Mouse (Mus musculus) midbrain, embryonic 16.5 days (tissue): ENCODE results near the gene Ccdc106. TPM values are rescaled to one million over a fixed set of nuclear protein-coding genes. Genes with fewer than 3 reads are reported as not detected.

Experiments
- ATAC-seq: fragments of 200-750 bp; cut with Nextera tagmentation; 2 replicates; pipeline ENCODE4 v1.8.0; 2017; ENCODE audit warnings: moderate TSS enrichment
- H3K27ac ChIP-seq: fragments of 300-500 bp; sonication (generic); 2 replicates; pipeline ENCODE4 v1.5.1; 2014; ENCODE audit warnings: mild to moderate bottlenecking, low read length, mixed read lengths
- H3K27me3 ChIP-seq: fragments of 300-500 bp; sonication (generic); 2 replicates; pipeline ENCODE4 v1.6.1; 2014; ENCODE audit warnings: low read depth, low read length, mixed read lengths; ENCODE audit not compliant: control insufficient read depth, insufficient read depth
- H3K36me3 ChIP-seq: fragments of 300-500 bp; sonication (generic); 2 replicates; pipeline ENCODE4 v1.6.1; 2014; ENCODE audit warnings: mild to moderate bottlenecking, low read length, moderate library complexity, mixed read lengths; ENCODE audit not compliant: control insufficient read depth, insufficient read depth
- H3K4me1 ChIP-seq: fragments of 300-500 bp; sonication (generic); 2 replicates; pipeline ENCODE4 v1.6.1; 2014; ENCODE audit warnings: mild to moderate bottlenecking, low read length, mixed read lengths; ENCODE audit not compliant: control insufficient read depth, insufficient read depth
- H3K4me2 ChIP-seq: fragments of 300-500 bp; sonication (generic); 2 replicates; pipeline ENCODE4 v1.6.1; 2014; ENCODE audit warnings: mild to moderate bottlenecking, low read length, mixed read lengths
- H3K4me3 ChIP-seq: fragments of 300-500 bp; sonication (generic); 2 replicates; pipeline ENCODE4 v1.5.1; 2014; ENCODE audit warnings: low read depth, mild to moderate bottlenecking, low read length, moderate library complexity, mixed read lengths
- H3K9ac ChIP-seq: fragments of 300-500 bp; sonication (generic); 2 replicates; pipeline ENCODE4 v1.6.1; 2014; ENCODE audit warnings: low read depth, low read length, mixed read lengths
- H3K9me3 ChIP-seq: fragments of 300-500 bp; sonication (generic); replicated peaks from 2 replicates; pipeline ENCODE4 v1.6.1; 2014; ENCODE audit warnings: mild to moderate bottlenecking, low read length, mixed read lengths; ENCODE audit not compliant: control insufficient read depth, poor library complexity, severe bottlenecking
- WGBS: fragments of 180-500 bp; shearing (Covaris S2); extraction: QIAGEN DNeasy Blood & Tissue Kit; methylation state at CpG from one replicate; pipeline ENCODE4 v1.1.7; 2014; 5-methylcytosine and 5-hydroxymethylcytosine counted together
- polyA plus RNA-seq: library from polyadenylated mRNA; unstranded; fragments of >200 nt; fragmentation: Nextera tagmentation; extraction: Ambion mirVana; gene quantifications from 2 replicates; pipeline ENCODE4 v1.2.1, GENCODE M21; 2015

Gene Ccdc106
- polyA plus RNA-seq, 1 experiment from 2014 or later: 73.1 TPM

GRCm38 (mm10) chr7:5021197-5021596 is 844 bp downstream of the Ccdc106 start:
- Histone ChIP-seq H3K27me3 (no peaks in the 10 kb centered on the region), H3K4me2 (peak overlapping the region; percentile 84), H3K9ac (peak overlapping the region; percentile 79), H3K4me3 (peak overlapping the region; percentile 56), H3K4me1 (peaks cover 10% of the 10 kb centered on the region), H3K27ac (peak overlapping the region; percentile 78), H3K36me3 (peaks cover 3% of the 10 kb centered on the region; the same call in 1 of the 2 replicates), H3K9me3 (no peaks in the 10 kb centered on the region)
- WGBS: 54% methylated on average over 5 of the region's 5 CpGs
- ATAC-seq: no peak

DNA sequence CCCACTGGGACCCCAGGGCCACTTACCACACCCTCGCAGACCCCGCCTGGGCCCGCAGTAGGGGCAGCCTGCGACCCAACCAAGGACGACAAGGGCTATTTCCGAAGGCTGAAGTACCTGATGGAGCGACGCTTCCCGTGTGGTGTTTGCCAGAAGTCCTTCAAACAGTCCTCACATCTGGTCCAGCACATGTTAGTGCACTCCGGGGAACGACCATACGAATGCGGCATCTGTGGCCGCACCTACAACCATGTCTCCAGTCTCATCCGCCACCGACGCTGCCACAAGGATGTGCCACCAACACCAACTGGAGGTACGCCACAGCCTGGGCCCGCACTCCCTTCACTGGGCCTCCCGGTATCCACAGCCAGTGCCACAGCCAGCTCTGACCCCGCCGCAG is 9.2 kb downstream of the Ccdc106 start:
- Histone ChIP-seq H3K27me3 (no peaks in the 10 kb centered on the region), H3K4me1 (no peaks in the 10 kb centered on the region), H3K4me2 (no peak overlapping the region), H3K36me3 (peaks cover 44% of the 10 kb centered on the region), H3K27ac (no peak overlapping the region), H3K9me3 (peaks cover 14% of the 10 kb centered on the region), H3K4me3 (no peak overlapping the region), H3K9ac (no peak overlapping the region)
- ATAC-seq: no peak
- WGBS: 96% methylated on average over 22 of the region's 22 CpGs

DNA sequence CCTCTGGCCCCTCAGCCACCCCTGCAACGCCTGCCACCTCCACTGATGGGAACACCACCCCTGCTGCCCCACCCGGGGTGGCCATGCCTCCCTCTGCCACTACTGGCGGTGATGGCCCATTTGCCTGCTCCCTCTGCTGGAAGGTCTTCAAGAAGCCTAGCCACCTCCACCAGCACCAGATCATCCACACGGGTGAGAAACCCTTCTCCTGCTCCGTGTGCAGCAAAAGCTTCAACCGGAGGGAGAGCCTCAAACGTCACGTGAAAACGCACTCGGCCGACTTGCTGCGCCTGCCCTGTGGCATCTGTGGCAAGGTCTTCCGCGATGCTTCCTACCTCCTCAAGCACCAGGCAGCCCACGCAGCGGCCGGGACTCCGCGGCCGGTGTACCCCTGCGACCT is 9.6 kb downstream of the Ccdc106 start:
- peaks cover 44% of the 10 kb centered on the region for H3K36me3 ChIP-seq
- no peak overlapping the region for H3K4me2 ChIP-seq
- H3K9me3 ChIP-seq: peaks cover 14% of the 10 kb centered on the region
- 94% methylated on average over 21 of the region's 21 CpGs for WGBS
- no peaks in the 10 kb centered on the region for H3K27me3 ChIP-seq
- H3K4me3 ChIP-seq: no peak overlapping the region
- no peak overlapping the region for H3K9ac ChIP-seq
- no peak overlapping the region for H3K27ac ChIP-seq
- ATAC-seq: no peak
- H3K4me1 ChIP-seq: no peaks in the 10 kb centered on the region

- Histone ChIP-seq H3K9me3 (peaks cover 14% of the 10 kb centered on the region), H3K9ac (no peak overlapping the region), H3K4me2 (no peak overlapping the region), H3K27ac (no peak overlapping the region), H3K4me3 (no peak overlapping the region), H3K27me3 (no peaks in the 10 kb centered on the region), H3K4me1 (no peaks in the 10 kb centered on the region), H3K36me3 (peaks cover 44% of the 10 kb centered on the region)
- WGBS: 85% methylated on average over 63 of the region's 63 CpGs
- ATAC-seq: no peak
Observed at GRCm38 (mm10) chr7:5030554-5031275, 10.4 kb downstream of the Ccdc106 start.

- ATAC-seq: no peak
Observed at GRCm38 (mm10) chr7:5031496-5031895, 11.1 kb downstream of the Ccdc106 start.

DNA sequence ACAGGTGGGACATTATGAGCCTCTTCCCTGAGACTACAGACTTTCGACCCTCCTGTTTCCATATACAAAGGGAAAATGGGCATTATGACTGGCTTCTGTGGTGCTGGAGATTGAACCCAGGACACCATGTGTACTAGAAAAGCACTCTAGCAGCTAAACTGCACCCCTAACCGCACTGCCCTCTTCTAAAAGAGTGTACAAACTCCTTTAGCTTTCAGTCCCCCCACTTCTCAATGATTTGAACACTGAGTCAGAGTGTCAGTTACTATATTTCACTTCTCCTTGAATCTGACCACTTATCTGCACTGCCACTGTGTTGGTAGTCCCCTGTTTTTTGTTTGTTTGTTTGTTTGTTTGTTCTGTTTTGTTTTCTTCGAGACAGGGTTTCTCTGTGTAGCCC is 13.5 kb downstream of the Ccdc106 start, which contains the start of gene 4632433K11Rik:
4632433K11Rik (plus strand) TSS at position 301 of the 400 bp plus-strand sequence.
- no peak for ATAC-seq
- Histone ChIP-seq H3K36me3 (peaks cover 41% of the 10 kb centered on the region), H3K9ac (no peak within 1 kb of the TSS), H3K27ac (no peak within 1 kb of the TSS), H3K9me3 (peaks cover 14% of the 10 kb centered on the region), H3K27me3 (no peaks in the 10 kb centered on the region), H3K4me3 (no peak within 1 kb of the TSS), H3K4me1 (peaks cover 4% of the 10 kb centered on the region; the same call in 1 of the 2 replicates), H3K4me2 (no peak within 1 kb of the TSS)
- WGBS: 92% methylated on average over 3 of the region's 3 CpGs

More at GRCm38 (mm10) chr7:5031496-5031895, 11.1 kb downstream of the Ccdc106 start:
- H3K9me3 ChIP-seq: peaks cover 14% of the 10 kb centered on the region
- H3K27me3 ChIP-seq: no peaks in the 10 kb centered on the region
- no peaks in the 10 kb centered on the region for H3K4me1 ChIP-seq
- H3K36me3 ChIP-seq: peaks cover 42% of the 10 kb centered on the region
- no peak overlapping the region for H3K4me3 ChIP-seq
- 78% methylated on average over 46 of the region's 46 CpGs for whole genome bisulfite sequencing
- H3K9ac ChIP-seq: no peak overlapping the region
- H3K4me2 ChIP-seq: no peak overlapping the region
- no peak overlapping the region for H3K27ac ChIP-seq

- H3K9me3 ChIP-seq: peaks cover 7% of the 10 kb centered on the region
- no peak overlapping the region for H3K27ac ChIP-seq
- H3K4me2 ChIP-seq: no peak overlapping the region
- ATAC-seq: no peak
- H3K4me3 ChIP-seq: no peak overlapping the region
- H3K36me3 ChIP-seq: peaks cover 23% of the 10 kb centered on the region
- 95% methylated on average over 17 of the region's 17 CpGs for WGBS
- no peak overlapping the region for H3K9ac ChIP-seq
- no peaks in the 10 kb centered on the region for H3K27me3 ChIP-seq
- peaks cover 7% of the 10 kb centered on the region; the same call in 1 of the 2 replicates for H3K4me1 ChIP-seq
Observed at GRCm38 (mm10) chr7:5035628-5036027, 15.3 kb downstream of the Ccdc106 start.

DNA sequence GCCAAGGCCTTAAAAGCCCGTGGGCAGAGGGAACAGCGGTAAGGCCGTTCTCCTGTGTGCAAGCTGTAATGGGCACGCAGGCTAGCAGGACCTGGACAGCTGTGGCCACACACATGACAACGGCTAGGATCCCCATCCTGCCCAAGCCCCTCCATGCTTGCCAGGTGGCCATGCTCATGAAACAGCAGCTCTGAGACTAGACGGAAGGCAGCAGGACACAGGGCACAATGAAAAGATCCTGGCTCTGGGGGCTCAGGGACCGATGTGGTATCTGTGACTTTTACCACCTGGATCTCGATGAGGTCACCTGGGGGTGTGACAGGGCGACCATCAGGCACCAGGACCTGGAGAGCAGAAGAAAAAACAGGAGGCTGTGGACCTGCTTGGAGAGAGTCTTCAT is 15.8 kb downstream of the Ccdc106 start:
- Histone ChIP-seq H3K4me2 (no peak overlapping the region), H3K9ac (no peak overlapping the region), H3K9me3 (peaks cover 2% of the 10 kb centered on the region), H3K36me3 (peaks cover 18% of the 10 kb centered on the region), H3K4me3 (no peak overlapping the region), H3K4me1 (peaks cover 7% of the 10 kb centered on the region; the same call in 1 of the 2 replicates), H3K27ac (no peak overlapping the region), H3K27me3 (no peaks in the 10 kb centered on the region)
- no peak for ATAC-seq
- 96% methylated on average over 9 of the region's 9 CpGs for WGBS

DNA sequence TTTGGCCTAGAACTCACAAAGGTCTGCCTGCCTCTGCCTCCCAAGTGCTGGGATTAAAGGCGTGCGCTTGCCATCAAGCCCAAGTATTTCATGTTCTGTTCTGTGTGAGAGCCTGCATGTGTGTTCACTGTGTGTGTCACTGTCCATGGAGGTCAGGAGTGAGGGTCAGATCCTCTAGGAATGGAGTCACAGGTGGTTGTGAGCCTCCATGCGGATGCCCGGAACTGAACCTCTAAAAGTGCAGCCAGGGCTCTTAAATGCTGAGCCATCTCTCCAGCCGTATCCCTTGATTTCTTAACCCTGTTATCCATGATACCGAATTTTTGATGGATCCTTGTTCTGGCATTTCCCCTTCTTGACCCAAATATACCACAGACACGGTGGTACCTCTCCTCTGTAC is 16.7 kb downstream of the Ccdc106 start:
- ATAC-seq: no peak
- Histone ChIP-seq H3K36me3 (peaks cover 9% of the 10 kb centered on the region), H3K9ac (no peak overlapping the region), H3K4me3 (no peak overlapping the region), H3K4me1 (peaks cover 7% of the 10 kb centered on the region; the same call in 1 of the 2 replicates), H3K9me3 (no peaks in the 10 kb centered on the region), H3K27me3 (no peaks in the 10 kb centered on the region), H3K27ac (no peak overlapping the region), H3K4me2 (peak overlapping the region; percentile 63; the same call in 1 of the 2 replicates)
- 93% methylated on average over 7 of the region's 7 CpGs for WGBS
